Mouse (Mus musculus) 3T3-L1 (cell line): ENCODE measurements around the gene Camkmt.

Experiments
- DNase-seq: peaks from one replicate; pipeline ENCODE4 v3.0.0-alpha.2; 2015; ENCODE audit warnings: low read depth, low spot score

Gene Camkmt

GRCm38 (mm10) chr17:85089011-85089410 is 1.3 kb upstream of the Camkmt start:
- DNase-seq, result peak; percentile 76

- DNase-seq, result peak; percentile 52
These were observed 731 bp upstream of the Camkmt start for GRCm38 (mm10) chr17:85089621-85090020.

- DNase-seq, result no peak
These were observed 1.4 kb downstream of the Camkmt start for GRCm38 (mm10) chr17:85091762-85092161.

- DNase-seq, result no peak
These were observed 6.0 kb downstream of the Camkmt start for GRCm38 (mm10) chr17:85096396-85096795.

GRCm38 (mm10) chr17:85098677-85099323 is 8.4 kb downstream of the Camkmt start:
- peak; percentile 80 for DNase-seq

- DNase-seq, result no peak
These were observed 9.9 kb downstream of the Camkmt start for GRCm38 (mm10) chr17:85100232-85100631.

GRCm38 (mm10) chr17:85101751-85102150 is 11.4 kb downstream of the Camkmt start:
- DNase-seq, result no peak

- DNase-seq, result no peak
These were observed 13.0 kb downstream of the Camkmt start for GRCm38 (mm10) chr17:85103310-85103709.

- no peak for DNase-seq
These were observed 20.3 kb downstream of the Camkmt start for GRCm38 (mm10) chr17:85110640-85111039.

GRCm38 (mm10) chr17:85113441-85113840 is 23.1 kb downstream of the Camkmt start:
- DNase-seq, result no peak

- peak; percentile 71 for DNase-seq
These were observed 26.3 kb downstream of the Camkmt start for GRCm38 (mm10) chr17:85116643-85117042.

GRCm38 (mm10) chr17:85138393-85138792 is 48.0 kb downstream of the Camkmt start:
- no peak for DNase-seq

GRCm38 (mm10) chr17:85141621-85142020 is 51.3 kb downstream of the Camkmt start:
- no peak for DNase-seq

- DNase-seq, result no peak
These were observed 52.3 kb downstream of the Camkmt start for GRCm38 (mm10) chr17:85142495-85143111.

- no peak for DNase-seq
These were observed 53.8 kb downstream of the Camkmt start for GRCm38 (mm10) chr17:85144141-85144540.

GRCm38 (mm10) chr17:85148348-85148747 is 58.0 kb downstream of the Camkmt start:
- no peak for DNase-seq

GRCm38 (mm10) chr17:85149211-85149738 is 58.9 kb downstream of the Camkmt start:
- DNase-seq, result no peak

GRCm38 (mm10) chr17:85151264-85151663 is 60.9 kb downstream of the Camkmt start:
- no peak for DNase-seq

GRCm38 (mm10) chr17:85158202-85158601 is 67.8 kb downstream of the Camkmt start:
- no peak for DNase-seq

- no peak for DNase-seq
These were observed 69.2 kb downstream of the Camkmt start for GRCm38 (mm10) chr17:85159526-85159925.

GRCm38 (mm10) chr17:85160786-85161185 is 70.4 kb downstream of the Camkmt start:
- no peak for DNase-seq

GRCm38 (mm10) chr17:85162569-85163271 is 72.4 kb downstream of the Camkmt start:
- no peak for DNase-seq

- peak; percentile 6 for DNase-seq
These were observed 72.9 kb downstream of the Camkmt start for GRCm38 (mm10) chr17:85163272-85163610.
